Mouse (Mus musculus) testis, adult 2 months (tissue): Measurements from ENCODE around the gene Akap1.

ENCODE experiments used
- CTCF ChIP-seq: fragments of 200-500 bp; IDR thresholded peaks from 2 replicates; pipeline ENCODE4 v1.5.1; 2012; ENCODE audit warnings: low read depth, mild to moderate bottlenecking, inconsistent platforms, low read length, moderate library complexity; ENCODE audit not compliant: control insufficient read depth, insufficient read depth, insufficient replicate concordance
- POLR2A ChIP-seq: fragments of 200-500 bp; IDR thresholded peaks from 2 replicates; pipeline ENCODE4 v1.6.1; 2012; ENCODE audit warnings: low read depth, mild to moderate bottlenecking, inconsistent platforms, low read length, moderate library complexity; ENCODE audit not compliant: control insufficient read depth

- TF ChIP-seq POLR2A (no peak), CTCF (0 out of 2 replicates have a peak, but pooled peaks have one; percentile 27)
Measured at GRCm38 (mm10) chr11:88848590-88848989, 15.8 kb downstream of the Akap1 start.
